Mouse (Mus musculus) gastrocnemius, adult 8-10 months (tissue): ENCODE measurements at regions not wholly inside any gene's neighbourhood (a gene's known extent, or its start where the extent isn't known, plus 50 kb on each side); places are given as distances from the start of the nearest gene placed in this dataset.
A peak's percentile ranks its signal among the peaks of the same experiment; 100 is the strongest.

ENCODE experiments used
- DNase-seq, 2 experiments: peaks; one replicate each; pipeline ENCODE4 v3.0.0; 2022; ENCODE audit warnings: low spot score in 2 of 2

DNA sequence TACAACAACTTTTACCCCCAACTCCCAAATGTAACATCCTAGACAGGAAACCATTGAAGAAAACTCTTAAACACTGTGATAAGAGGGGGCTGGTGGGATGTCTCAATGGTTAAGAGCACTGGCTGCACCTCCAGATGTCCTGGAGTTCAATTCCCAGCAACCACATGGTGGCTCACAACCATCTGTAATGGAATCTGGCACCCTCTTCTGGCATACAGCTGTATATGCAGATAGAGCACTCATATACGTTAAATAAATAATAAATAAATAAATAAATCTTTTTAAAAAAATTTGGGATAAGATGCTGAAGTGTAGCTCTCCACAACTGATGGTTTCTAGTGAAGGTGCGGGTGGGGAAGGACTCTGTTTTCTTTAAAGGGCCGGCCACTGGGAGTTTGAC is 69.3 kb downstream of the Kctd15 start:
- DNase-seq = no peak

DNA sequence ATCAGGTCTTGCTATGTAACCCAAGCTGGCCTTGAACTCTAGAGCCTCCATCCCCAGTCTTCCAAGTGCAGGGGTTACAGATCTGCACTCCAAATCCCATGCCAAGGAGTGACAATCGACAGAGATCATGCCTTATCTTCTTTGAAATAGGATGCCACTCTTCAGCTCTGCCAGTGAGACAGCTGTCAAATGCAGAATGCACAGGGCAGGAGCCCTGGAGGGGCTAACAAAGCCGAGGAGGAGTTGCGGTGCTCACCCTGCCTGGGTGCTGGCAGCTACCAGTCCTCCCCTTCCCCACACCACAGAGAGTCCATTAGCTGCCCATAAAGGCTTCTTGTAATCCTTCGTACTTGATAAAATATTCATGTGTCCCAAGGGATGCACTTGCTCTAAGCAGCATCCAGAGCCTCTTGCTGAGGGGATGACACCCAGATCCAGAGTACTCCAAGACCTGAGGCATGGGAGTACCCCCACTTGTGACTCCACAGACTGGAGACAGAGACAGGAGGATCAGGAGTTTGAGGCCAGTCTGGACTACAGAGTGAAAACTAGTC is 71.1 kb downstream of the Kctd15 start:
- no peak for DNase-seq

DNA sequence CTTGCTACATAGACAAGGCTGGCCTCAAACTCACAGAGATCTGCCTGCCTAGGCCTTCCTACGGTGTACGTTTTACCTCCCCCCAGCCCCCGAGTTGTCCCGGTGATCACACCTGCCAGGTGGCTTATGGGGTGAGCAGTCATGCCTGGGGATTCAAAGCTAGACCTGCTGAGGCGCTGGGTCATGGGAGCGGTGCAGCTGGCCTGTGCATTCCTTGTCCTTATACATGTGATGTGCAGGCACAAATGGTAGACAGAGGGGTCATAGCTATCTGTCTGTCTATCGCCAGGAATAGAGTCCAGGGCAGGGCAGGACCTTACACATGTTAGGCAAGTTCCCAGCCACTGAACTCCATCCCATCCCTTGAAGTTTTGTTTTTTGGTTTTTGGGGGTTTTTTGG is 71.7 kb downstream of the Kctd15 start:
- no peak for DNase-seq

DNA sequence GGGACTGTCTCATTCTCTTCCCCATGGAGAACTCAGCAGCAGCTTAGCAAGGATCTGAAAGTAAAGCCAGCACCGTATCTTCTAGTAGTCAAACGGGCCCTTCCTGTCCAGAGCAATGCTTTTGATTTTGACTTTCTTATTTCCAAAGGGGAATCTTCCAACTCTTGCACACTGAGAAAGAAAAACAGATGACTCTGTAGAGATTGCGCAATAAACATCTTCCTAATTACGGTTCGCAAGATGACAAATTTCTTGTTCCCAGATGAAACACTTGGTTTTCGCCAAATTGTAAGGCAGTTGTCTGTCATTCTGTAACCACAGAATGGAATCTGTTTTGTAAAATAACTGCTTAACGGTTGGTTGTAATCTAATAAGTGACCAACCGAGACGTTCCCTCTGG is 75.7 kb downstream of the Kctd15 start:
- DNase-seq = no peak

DNA sequence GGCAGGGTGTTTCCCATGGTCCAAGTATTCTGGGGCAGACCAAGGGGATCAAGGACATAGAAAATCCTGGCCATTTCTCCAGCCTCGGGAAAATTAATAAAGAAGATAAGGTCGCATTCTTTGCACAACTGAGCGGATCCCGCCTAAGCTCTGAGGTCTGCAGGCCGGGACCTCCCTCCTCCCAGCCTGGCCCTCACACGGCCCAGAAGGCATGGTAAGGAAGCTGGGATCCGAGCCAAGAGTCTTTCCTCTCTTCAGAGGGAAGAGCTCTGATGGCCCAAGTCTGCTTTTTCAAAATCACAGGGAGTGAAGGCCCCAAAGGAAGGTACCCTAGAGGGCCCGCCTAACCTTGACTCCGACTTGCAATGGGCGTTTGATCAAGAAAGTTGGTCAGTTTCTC is 85.2 kb downstream of the Kctd15 start:
- DNase-seq = peak in 1 of 2 experiments; percentile 7

DNA sequence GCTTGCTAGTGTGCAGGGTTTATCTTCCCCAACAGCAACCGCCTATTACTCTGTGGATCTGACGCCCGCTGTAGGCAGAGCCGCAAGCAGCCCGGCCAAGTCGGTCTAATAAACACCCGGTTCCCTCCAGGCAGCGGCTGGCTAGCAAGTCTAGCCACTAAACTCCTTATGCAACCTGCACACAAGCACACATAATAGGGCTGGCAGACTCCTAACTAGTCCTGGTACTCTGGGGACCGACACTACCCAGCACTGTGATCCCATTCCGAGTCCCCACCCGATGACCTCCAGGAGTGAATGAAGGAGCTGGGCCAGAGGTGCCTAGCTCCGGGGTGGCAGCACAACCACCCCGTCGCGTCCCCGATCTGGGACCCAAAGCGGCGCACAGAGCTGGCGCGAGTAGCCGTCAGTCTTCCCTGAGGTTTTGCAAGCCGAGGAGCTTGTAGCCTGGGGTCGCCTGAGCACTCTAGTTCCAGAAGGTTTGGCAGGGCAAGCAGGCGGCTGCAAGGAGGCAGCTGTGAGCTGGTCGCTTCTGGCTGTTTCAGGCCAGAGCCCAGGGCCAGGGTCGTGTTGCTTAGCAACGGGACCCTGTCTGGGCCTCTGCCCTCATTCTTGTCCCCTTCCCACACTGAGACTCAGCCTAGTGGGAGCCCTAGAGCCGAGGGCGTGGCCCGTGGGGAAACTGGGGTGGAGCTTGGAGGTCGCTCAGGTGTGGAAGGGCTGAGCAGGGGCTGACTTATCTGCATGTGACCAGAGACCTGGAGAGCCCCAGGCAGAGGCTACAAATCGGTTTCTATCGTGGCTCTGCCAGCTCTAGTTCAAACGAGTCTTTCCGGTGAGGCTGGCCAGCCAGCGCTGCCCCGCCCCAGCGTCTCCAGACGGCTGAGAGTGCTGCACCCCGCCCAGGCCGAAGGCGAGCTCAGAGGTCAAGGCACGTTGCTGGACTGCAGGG is 86.1 kb downstream of the Kctd15 start:
- DNase-seq = peak; percentile 44 to 75

DNA sequence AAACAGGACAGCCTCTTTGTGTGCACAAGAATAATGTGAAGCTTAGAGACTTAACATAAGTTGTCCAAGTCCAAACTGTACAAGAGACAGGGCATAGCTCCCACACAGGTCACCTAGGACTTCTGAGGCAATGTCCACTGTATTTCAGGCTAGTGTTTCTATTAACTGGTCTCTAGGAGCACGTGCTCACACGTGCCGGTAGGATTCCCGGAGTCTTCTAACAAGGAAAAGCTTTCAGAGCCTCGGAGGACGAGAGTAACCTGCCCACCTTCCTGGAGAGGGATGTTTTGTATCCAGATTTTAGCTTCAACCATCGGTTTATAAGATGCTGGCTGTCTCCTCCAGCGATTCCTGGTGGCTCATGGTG is 86.8 kb downstream of the Kctd15 start:
- no peak for DNase-seq

DNA sequence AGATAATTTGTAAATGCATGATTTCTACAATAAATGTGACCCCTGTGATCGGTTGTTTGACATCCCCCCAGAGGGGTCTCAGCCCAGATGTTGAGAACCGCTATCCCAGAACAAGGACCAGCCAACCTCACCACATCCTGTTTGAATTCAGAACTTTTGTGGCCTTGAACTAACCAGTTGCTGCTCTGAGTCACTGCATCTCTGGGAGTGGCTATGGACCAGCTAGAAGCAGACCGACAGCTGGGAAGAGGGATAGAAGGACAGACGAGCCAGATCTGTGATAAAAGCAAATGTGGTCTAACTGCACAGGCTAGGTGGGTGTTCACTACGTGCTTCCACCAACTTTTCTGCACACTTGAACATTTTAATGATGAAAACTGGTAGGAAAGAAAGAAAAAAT is 89.0 kb downstream of the Kctd15 start:
- no peak for DNase-seq

DNA sequence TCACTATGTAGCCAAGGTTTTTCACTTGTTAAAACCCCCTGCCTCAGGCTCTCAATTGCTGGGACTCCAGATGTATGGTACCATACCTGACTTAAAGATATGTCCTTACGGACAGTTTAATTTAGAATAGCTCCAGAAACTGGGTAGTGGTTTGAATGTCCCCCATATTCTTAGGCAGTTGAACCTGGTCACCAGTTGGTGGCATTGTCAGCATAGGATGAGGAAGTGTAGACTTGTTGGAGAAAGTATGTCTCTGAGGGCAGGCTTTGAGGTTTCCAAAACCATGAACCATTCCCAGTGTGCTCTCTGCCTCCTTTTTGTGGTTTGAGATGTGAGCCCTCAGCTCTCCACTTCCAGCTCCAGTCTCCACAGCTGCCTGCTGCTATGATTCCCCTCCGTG is 94.4 kb downstream of the Kctd15 start:
- no peak for DNase-seq

DNA sequence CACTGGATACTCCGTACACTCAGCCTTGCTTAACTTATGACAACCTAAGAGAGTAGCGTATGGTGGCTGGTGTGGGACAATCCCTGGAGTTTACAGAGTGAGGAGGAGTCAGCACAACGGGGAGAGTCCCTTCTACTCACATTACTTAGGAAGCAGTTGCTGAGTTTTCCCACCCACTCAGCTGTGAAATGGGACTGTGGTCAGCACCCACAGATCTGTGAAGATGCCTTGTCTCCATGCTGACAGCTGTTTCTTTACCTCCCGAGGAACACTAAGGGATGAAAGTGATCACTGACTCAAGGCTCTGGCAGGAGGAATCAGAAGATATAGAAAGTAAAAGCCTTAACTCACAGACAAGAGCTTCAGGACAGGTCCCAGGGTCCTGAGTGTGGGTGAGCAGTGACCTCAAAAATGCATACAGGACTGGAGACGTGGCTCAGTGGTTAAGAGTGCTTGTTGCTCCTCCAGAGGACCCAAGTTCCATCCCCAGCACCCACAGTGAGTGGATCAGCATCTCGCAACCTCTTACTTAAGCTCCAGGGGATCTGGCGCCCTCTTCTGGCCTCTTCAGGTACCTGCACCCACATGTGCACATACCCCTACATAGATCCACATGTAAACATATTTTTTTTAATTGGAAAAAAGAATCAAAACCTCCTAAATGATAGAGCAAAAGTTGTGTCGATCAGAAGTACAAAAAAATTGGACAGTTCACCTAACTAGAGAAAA is 97.8 kb downstream of the Kctd15 start:
- DNase-seq = no peak

DNA sequence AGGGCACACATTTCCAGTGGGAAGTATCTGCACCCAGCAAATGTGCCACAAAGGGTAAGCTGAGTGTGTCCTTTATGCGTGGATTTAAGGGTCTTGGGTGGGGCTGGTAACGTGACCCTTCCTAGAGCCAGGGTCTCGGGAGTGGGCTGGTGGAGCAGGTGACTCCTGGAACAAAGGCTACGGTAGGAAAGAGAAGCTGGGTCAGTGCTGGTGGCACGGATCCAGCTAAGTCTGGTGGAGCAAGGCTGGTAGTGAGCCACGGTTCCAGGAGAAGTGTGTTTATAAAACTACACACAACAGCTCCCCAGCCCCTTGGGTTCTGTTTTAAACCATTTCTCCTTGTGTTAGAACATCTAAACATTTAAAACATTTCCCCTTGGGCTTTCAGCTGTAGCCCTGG is 101.3 kb downstream of the Kctd15 start:
- DNase-seq = no peak

DNA sequence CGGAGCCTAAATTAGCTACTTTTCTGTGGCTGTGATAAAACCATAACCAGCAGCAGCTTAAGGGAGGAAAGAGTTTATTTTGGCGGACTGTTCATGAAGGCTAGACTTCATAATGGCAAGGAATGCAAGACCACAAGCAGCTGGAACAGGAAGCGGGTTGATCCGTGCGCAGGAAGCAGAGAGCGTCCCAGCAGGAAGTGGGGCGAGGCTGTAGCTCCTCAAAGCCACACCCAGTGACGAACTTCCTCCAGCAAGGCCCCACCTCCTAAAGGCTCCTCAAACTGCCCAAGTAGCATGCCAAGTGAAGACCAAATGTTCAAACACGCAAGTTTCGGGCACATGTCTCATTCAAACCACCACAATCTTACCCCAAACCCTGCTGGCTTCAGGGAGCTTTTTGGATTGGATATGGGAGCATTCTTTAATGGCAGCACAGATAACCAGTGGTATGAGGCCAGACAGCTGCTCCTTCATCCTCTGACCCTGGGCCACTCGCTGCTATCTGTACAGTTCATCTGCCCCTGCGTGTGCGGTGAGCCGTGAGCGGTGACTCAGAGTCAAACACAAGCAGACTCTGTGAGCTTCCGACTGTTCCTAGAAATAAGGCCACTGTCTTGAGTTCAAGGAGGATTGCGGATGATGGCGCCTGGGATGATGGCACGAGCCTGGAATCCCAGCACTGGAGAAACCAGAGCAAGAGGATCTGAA is 109.8 kb downstream of the Kctd15 start:
- no peak for DNase-seq

DNA sequence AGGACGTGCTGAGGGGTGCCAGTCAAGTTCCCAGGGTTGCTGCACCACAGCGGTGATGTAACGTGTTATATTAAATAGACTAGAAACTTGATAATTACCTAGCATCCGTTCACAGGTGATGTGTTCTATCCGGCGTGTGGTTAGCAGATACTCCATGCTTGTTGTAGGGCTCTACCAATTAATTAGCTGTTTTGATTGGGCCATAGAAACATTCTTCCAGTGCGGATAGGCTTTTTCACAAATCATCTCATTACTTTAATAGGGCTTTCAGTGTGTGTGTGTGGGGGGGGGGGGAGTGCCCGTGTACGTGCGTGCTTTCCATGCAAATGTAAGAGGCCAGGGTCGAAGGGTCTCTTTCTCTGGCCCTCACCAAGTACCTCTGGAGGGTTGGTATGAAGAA is 110.6 kb downstream of the Kctd15 start:
- DNase-seq = no peak

DNA sequence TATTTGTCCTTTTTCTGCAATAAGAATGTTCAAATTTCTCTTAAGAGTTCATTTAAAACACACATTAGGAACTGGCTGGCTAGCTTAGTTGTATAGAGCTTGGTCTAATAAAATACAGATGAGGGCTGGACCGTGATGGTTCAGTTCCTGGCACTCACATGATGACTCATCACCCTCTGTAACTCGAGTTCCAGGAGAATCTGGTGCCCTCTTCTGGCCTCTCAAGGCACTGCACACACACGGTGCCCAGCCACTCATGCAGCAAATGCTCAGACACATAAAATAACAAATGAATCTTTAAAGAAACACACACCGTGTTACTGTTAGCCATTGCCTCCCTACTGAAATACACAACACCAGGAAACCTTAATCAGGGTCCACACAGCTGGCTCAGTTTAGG is 114.6 kb downstream of the Kctd15 start:
- DNase-seq = no peak

DNA sequence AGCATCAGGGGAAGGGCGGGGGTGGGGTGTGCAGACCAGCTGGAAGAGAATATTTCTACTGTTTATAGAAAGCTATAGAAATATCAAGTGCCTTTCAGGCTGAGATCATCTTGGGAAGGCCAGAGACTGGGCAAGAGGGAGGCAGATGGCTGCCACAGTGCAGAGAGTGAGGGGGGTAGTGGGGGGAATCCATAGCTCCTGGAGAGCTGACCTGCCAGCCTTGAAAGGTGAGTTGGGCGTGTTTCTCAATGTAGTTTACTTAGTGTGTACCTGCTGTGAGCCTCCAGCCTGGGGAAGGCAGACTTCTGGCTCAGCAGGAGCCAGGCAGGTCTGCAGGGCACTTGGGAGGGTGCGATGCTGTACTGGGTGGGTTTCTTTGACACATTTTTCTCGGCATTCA is 115.5 kb downstream of the Kctd15 start:
- no peak for DNase-seq

DNA sequence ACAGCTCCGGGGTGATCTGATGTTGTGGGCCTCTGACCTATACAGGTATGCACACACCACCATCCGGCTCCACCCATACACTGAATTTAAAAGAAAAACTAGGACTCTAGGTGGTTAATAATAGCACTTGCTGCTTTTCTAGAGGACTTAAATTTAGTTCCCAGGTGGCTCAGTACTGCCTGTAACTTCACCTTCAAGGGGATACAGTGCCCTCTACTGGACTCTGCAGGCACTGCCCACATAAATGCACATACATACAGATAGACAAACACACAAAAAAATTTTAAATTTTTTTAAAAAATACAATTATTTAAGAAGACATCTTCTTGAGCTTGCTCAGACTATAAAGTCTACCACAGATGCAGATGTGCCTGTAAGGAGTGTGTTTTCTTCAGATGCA is 116.7 kb downstream of the Kctd15 start:
- no peak for DNase-seq

DNA sequence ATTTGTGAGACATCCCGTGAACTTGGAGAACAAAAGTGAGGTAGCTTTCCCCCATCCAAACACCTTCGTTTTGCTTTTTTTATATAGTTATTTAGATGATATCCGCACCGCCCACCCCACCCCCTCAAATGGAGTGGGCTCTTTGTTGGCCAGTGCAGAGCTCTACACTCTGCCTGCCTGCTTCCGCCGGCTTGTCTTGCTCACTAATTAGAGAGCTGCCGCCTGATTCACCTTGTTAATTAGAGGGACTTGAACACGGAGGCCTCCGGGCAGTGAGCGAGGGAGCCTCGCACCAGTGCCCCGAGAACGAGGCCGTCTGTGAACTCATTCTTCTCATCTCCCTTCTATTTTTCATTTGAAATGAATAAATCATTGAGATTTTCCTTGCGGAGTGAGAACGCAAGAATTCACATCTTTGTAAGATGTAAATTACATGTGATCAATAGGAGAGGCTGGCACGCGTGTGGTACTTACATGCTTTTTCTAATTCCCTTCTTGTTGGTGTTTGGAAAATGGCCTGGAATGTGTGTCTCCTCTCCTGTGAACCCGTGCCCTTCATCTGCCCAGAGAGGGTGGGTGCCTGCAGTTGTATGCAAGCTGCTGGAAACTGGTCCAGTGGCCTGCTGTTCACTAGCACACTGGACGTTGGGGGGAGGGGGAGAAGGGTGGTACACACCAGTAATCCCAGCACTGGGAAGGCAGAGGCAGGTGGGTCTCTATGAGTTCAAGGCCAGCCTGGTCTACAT is 118.0 kb downstream of the Kctd15 start:
- DNase-seq = no peak

DNA sequence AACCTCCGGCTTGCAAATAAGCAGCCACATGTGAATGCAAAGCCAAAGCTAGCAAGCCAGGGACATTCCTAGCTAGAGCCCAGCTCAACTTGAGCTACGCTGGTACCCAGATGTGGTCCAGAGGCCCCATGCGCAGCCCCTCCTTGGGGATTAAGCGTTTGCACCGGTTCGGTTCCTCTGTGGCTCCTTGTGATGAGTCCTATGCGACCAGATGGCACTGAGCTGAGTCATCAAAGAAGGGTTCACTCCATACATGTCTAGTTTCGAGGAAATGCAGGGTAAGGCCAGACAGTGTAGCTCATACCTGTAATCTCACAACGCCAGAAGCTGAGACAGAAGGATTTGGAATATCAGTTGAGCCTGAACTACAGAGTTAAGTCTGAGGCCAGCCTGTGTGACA is 119.4 kb downstream of the Kctd15 start:
- no peak for DNase-seq

DNA sequence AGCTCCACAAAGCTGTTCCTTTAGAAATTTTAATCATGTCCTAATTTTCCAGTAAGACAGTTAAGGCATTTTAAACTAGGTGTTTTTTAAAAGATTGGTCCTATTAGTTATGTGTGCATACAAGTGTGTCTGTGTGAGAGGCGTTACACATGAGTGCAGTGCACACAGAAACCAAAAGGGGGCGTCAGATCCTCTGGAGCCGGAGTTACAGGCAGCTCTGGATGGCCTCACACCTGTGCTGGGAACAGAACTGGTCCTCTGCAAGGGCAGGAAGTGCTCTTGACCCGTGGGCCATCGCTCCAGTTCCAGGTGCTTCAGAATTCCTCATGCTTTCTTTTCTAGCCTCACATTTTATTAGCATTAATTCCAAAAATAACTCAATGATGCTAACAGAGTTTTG is 122.3 kb downstream of the Kctd15 start:
- no peak for DNase-seq

DNA sequence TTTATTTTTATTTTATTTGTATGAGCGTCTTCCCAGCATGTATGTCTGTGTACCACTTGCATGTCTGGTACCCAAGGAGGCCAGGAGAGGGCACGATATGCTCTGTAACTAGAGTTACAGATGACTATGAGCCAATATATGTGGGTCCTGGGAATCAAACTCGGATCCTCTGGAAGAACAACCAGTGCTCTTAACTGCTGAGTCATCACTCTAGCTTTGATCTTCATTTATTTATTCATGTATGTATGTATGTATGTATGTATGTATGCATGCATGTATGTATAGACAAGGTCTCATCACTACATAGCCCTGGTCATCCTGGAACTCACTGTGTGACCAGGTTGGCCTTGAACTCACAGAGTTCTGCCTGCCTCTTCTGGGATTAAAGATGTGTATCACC is 124.9 kb downstream of the Kctd15 start:
- DNase-seq = no peak

DNA sequence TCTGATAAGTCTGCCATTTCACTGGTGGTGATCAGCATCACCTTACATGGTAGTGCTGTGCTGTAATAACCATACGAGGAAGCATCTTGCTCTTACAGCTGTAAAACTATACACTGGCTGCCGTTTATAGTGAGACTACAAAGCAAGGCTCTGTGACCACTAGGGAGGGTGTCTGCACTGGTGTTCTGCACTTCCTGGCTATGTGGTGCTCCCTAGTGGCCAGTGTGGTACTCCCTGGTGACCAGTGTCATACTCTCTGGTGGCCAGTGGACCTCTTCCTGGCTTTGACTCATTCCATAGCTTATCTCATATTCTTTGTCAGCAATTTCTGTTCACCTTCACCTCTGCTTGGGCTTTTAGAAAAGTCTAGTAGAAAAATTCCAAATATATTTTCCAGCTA is 114.7 kb upstream of the Lsm14a start:
- no peak for DNase-seq
